Mouse (Mus musculus) lung, adult 2 months (tissue): Measurements from ENCODE around the gene St6galnac5. TPM values are rescaled to one million over a fixed set of nuclear protein-coding genes. Genes with fewer than 3 reads are reported as not detected.

Experiments used
- DNase-seq: peaks from one replicate; pipeline ENCODE4 v3.0.0; 2022
- H3K4me1 ChIP-seq: fragments of 200-500 bp; 2 replicates; pipeline ENCODE4 v1.6.1; 2011; ENCODE audit warnings: low read length; ENCODE audit not compliant: control insufficient read depth, insufficient read depth
- H3K4me3 ChIP-seq: fragments of 200-500 bp; replicated peaks from 2 replicates; pipeline ENCODE3; 2011; ENCODE audit warnings: low read depth, mild to moderate bottlenecking, control low read depth, low read length; ENCODE audit errors: extremely low read depth
- CTCF ChIP-seq: fragments of 200-500 bp; IDR thresholded peaks from 2 replicates; pipeline ENCODE4 v1.5.1; 2011; ENCODE audit warnings: mild to moderate bottlenecking, low read length, control low read depth; ENCODE audit not compliant: insufficient read depth
- POLR2A ChIP-seq: fragments of 200-500 bp; IDR thresholded peaks from 2 replicates; pipeline ENCODE4 v1.6.1; 2011; ENCODE audit warnings: low read depth, mild to moderate bottlenecking, control low read depth, low read length, borderline replicate concordance; ENCODE audit errors: extremely low read depth
- WGBS: fragments of 180-500 bp; shearing (Covaris S2); methylation state at CpG from one replicate; pipeline ENCODE4 v1.1.7; 2018; 5-methylcytosine and 5-hydroxymethylcytosine counted together
- polyA plus RNA-seq: library from polyadenylated mRNA; depleted of rRNA; stranded (reverse); fragments of >200 nt; gene quantifications from 2 replicates; pipeline ENCODE4 v1.2.3, GENCODE M21; 2012

The St6galnac5 gene
- polyA plus RNA-seq, 1 experiment, result 0.67 TPM

DNA sequence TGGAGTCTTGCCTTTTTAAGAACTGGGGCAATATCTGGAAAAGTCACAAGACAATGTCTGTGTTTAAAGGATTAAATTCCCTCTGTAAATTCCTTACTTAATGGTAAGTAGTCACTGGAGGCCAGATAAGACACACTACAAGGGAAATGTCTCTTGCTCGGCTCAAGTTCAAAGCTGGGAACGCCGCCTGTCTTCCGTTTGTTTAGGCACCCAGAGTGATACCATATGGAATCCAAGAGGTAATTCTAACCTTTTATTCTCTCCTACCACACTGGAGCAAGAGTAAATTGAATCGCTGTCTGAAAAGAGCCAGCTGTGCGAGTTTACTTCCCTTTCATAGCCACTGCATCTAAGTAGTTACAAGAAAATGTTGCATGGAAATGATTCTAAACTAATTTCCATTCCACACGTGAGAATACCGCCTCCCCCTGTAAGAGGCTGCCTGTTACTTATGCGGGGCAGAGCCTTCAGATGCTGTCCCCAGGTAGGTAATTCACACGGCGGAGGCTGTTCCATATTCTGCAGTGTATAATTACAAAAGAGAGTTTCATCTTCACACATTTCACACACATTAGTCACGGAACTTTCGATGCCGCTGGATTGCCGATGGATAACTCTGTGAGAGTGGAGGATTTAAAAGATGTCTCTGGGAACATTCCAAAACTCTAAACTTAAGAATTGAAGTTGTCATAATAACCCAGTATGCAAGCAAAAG is 101.8 kb downstream of the St6galnac5 start:
- DNase-seq, result no peak
- WGBS, result 51% methylated on average over 15 of the region's 15 CpGs
- Histone ChIP-seq H3K4me3 (no peak overlapping the region), H3K4me1 (no peaks in the 10 kb centered on the region)
- TF ChIP-seq POLR2A (no peak), CTCF (no peak)

DNA sequence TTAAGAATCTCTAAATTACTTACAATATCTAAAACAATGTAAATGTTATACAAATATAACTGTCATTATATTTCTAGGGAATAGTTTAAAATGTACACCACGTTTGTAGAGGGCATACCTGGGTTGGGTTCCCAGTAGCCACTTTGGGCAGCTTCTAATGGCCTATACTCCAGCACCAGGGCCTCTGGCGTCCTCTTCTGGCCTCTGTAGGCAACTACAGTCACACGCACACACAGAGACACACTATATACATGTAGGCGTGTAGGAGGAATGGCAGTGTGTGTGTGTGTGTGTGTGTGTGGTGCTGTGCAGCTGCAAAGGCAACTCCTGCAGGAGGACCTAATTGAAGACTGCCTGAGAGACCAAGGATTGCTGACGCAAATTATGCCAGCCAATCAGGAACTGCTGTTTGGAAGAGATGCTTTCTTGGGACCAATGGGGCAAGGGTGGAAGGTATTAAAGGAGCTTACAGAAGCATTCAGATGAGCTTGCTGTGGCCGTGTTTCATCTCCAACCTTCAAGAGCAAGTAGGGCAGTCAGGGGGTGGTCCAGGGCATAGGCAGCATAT is 106.2 kb downstream of the St6galnac5 start:
- H3K4me1 ChIP-seq, result no peaks in the 10 kb centered on the region
- no peak for DNase-seq
- 83% methylated on average over 6 of the region's 6 CpGs for WGBS
- no peak overlapping the region for H3K4me3 ChIP-seq
- TF ChIP-seq POLR2A (no peak), CTCF (no peak)

DNA sequence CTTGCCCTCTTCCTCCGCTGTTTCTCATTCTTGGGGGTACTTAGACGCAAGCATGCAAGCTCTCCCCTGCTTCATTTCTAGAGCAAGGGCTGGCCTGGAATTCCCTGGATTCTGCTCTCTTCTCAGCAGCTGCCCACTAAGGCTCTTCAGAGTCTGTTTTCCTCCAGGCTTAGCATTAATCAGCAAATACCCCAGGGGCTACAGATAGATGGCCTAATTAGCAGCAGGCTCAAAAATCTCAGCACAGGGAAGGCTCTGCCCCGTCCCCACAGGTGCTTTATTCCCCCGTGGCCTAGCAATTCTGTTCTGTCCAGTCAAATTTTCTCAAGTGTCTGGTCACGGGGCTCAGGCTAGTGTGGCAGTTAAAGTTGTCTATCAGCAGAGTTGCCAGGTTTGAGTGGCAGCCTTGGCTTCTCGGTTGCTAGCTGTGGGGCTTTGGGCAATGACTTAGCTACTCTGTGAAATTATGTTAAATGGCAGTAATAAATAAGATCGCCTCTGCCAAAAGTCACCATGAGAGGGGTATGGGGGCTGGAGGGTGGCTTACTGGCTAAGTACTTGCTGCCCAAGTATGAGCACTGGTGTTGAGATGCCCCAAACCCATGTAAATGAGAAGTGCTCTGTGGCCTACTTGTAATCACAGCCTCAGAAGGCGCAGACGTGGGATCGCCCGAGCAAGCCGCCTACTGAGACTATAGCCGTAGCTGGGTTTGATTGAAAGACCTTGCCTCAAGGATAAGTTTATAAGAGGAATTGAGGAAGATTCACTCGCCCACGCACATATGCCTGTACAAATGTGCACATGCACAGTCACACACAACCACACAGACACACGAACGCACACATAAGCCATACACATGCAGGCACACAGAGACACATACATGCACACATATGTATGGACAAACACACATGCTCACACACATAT is 107.4 kb downstream of the St6galnac5 start:
- Histone ChIP-seq H3K4me3 (no peak overlapping the region), H3K4me1 (no peaks in the 10 kb centered on the region)
- DNase-seq, result no peak
- WGBS, result 91% methylated on average over 17 of the region's 17 CpGs
- TF ChIP-seq CTCF, result no peak
- TF ChIP-seq POLR2A, result no peak

DNA sequence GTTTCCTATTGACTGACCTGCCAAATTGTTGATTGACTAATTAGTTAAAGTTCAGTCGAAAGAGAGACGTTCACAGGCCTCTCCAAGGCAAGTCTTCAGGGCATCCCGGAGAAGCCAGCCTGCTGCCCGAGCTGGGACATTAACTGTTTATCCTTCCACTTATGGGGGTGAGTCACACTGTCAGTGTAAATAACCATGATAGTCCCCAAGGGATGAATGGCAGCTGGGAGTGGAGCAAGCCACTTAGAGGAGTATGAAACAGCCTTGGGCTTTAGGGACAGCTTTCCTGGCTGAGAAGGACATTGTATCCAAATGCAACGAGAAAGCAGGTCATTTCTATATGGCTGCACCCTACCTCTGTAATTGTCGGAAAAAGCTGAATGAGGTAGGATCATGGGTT is 109.5 kb downstream of the St6galnac5 start:
- no peaks in the 10 kb centered on the region for H3K4me1 ChIP-seq
- TF ChIP-seq CTCF, result no peak
- TF ChIP-seq POLR2A, result no peak
- no peak for DNase-seq
- H3K4me3 ChIP-seq, result no peak overlapping the region
- 59% methylated on average over 6 of the region's 6 CpGs for WGBS

DNA sequence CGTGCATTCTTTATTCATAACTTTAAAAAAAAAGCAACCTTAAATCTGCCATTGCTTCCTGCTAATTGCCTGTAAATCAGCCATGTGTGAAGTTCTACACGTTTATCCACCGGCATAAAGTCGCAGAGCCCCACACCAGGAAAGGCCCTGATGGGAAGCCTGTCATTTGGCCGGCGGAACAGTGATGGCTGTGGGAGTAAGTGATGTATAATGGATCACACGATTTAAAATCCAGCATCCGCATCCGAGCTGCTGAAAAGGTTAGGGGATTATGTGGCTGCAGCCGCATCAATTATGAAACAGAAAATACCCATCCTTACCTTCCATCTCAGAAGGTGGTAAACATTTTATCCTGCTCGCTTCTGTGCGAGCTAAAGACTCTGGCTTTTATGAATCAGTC is 110.0 kb downstream of the St6galnac5 start:
- Histone ChIP-seq H3K4me3 (no peak overlapping the region), H3K4me1 (no peaks in the 10 kb centered on the region)
- TF ChIP-seq POLR2A (no peak), CTCF (no peak)
- no peak for DNase-seq
- whole genome bisulfite sequencing, result 87% methylated on average over 12 of the region's 12 CpGs

DNA sequence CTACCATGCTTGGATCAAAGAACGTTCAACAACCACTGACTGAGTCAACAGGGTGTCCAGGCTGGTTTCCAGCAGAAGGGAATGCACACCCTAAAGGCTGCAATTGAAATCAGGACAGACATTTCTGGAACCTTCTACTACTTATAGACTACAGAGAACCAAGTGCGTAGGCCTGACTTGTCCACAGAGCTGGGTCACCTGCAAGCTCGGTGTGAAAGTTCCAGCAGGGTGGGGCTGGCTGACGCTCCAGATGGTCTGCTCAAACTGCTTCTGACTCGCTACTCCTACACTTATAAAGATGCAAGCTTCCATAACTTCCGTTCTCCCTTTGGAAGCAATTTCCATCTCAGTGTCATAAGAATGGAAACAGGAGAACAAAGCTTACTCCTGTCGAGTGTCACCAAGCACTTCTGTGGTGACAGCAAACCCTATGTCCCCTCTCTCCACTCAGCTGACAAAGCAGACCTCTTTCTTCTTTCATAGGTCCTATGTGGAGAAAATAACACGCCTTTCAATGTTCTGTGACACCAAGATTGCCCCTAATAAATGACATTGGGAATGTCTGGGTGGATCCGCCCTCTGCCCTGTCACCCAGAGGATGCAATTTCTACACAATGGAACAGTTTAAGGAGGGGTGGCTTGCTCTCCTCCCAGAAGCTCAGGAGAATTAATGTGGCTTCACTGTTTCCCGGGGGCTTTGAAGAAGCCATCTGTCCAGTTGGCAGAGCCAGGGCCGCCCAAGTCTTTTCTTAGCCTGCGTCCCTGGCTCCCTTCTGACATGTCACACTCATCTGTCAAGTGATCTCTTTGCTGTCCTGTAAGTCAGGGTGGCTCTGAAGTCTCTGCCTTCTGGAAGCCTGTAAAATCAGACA is 114.2 kb downstream of the St6galnac5 start:
- no peak for DNase-seq
- no peak overlapping the region for H3K4me3 ChIP-seq
- 78% methylated on average over 12 of the region's 12 CpGs for WGBS
- no peaks in the 10 kb centered on the region for H3K4me1 ChIP-seq
- TF ChIP-seq CTCF, result no peak
- TF ChIP-seq POLR2A, result no peak

DNA sequence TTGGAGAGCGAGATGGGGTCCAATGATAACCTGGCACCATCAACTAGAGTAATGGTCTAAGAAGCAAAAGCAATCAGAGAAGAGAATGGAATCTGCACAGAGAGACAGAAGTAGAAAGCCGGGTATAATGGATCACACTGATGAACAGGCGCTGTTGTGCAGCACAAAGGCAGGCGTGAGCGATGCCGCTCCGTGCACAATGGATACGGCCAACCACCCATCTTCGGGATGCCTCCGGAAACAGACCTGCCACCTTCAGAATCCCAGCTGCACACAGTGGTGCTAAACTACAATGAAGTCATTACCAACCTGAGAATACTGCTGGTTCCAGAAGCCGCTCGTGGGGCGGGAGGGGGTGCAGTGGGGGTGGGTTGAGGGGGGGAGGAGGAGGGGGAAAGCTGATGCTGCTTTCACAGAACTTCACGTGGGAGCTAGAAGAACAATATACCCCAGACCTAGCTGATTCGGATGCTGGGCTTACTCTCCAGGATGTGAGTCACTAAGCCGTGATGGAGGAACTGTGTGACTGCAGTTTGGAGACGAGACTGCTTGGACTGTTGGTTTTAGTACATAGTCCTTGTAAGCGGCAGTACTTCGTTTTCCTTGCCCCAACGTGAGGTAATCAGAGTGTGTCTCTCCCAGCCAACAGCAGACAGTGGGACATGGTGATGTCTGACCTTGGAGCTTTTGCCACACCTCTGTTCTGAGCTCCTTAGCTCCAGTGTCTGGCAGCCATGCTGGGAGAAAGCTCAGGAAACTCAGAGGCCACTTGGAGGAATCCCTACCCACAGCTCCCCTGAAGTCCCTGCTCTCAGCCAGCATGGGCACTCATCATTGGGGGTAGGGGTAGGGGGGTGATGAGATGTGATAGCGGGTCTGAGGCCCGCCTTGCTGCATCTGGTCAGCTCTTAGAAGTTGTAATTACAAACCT is 115.7 kb downstream of the St6galnac5 start:
- TF ChIP-seq POLR2A, result no peak
- TF ChIP-seq CTCF, result no peak

DNA sequence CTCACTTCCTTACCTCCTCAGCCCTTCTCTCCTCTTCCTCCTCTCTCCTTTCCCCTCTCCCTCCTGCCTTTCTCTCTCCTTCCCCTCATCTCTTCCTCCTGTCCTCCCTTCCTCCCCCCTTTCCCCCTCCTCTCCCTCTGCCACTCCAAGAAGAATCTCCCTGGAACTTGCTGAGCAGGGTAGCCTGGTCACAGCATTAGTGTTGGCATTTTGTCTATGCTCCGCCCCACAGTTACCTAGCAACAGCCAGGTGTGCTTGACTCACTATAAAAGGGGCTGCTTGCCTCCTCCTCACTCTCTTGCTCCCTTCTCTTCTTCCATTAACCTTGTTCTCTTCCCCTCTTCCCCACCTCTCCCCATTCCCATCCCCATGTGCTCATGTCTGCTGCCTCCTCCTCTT is 120.1 kb downstream of the St6galnac5 start:
- no peak overlapping the region for H3K4me3 ChIP-seq
- no peaks in the 10 kb centered on the region for H3K4me1 ChIP-seq
- 55% methylated on average over 1 of the region's 1 CpGs for WGBS
- TF ChIP-seq CTCF, result no peak
- no peak for TF ChIP-seq POLR2A
- no peak for DNase-seq

More for the DNA sequence above, 115.7 kb downstream of the St6galnac5 start:
- H3K4me3 ChIP-seq, result no peak overlapping the region
- 79% methylated on average over 22 of the region's 22 CpGs for WGBS
- no peak for DNase-seq
- no peaks in the 10 kb centered on the region for H3K4me1 ChIP-seq
